Mouse (Mus musculus) liver, adult 2 months (tissue): ENCODE data around the gene Cdc25a. TPM values are rescaled to one million over a fixed set of nuclear protein-coding genes. Genes with fewer than 3 reads are reported as not detected.

ENCODE experiments used
- DNase-seq: peaks from one replicate; pipeline ENCODE4 v3.0.0-alpha.2; 2011; ENCODE audit warnings: low read depth, low spot score; ENCODE audit errors: extremely low read depth
- H3K27ac ChIP-seq: fragments of 200-500 bp; replicated peaks from 2 replicates; pipeline ENCODE4 v1.5.1; 2012; ENCODE audit warnings: low read depth, mild to moderate bottlenecking, control low read depth, inconsistent platforms, low read length; ENCODE audit not compliant: insufficient read depth
- H3K27me3 ChIP-seq: fragments of 200-500 bp; 2 replicates; pipeline ENCODE4 v1.6.1; 2012; ENCODE audit warnings: mild to moderate bottlenecking, moderate library complexity, low read length, inconsistent platforms; ENCODE audit not compliant: control insufficient read depth, insufficient read depth
- H3K36me3 ChIP-seq: fragments of 200-500 bp; 2 replicates; pipeline ENCODE4 v1.6.1; 2012; ENCODE audit warnings: low read length, inconsistent platforms; ENCODE audit not compliant: control insufficient read depth, insufficient read depth
- H3K4me1 ChIP-seq: fragments of 200-500 bp; 2 replicates; pipeline ENCODE4 v1.6.1; 2011; ENCODE audit warnings: low read length; ENCODE audit not compliant: control insufficient read depth, insufficient read depth
- H3K4me3 ChIP-seq: fragments of 200-500 bp; 2 replicates; pipeline ENCODE4 v1.5.1; 2011; ENCODE audit warnings: low read depth, mild to moderate bottlenecking, control low read depth, low read length, moderate library complexity; ENCODE audit not compliant: insufficient read depth
- H3K79me2 ChIP-seq: fragments of 200-500 bp; 2 replicates; pipeline ENCODE4 v1.6.1; 2012; ENCODE audit warnings: inconsistent platforms, mild to moderate bottlenecking, low read length, moderate library complexity; ENCODE audit not compliant: control insufficient read depth, insufficient read depth
- H3K9ac ChIP-seq: fragments of 200-500 bp; 2 replicates; pipeline ENCODE4 v1.6.1; 2012; ENCODE audit warnings: low read depth, mild to moderate bottlenecking, control low read depth, inconsistent platforms, low read length
- CTCF ChIP-seq: fragments of 200-500 bp; IDR thresholded peaks from 2 replicates; pipeline ENCODE4 v1.5.1; 2011; ENCODE audit warnings: low read depth, low read length, control low read depth
- POLR2A ChIP-seq: fragments of 200-500 bp; IDR thresholded peaks from 2 replicates; pipeline ENCODE4 v1.6.1; 2011; ENCODE audit warnings: low read length, control low read depth; ENCODE audit not compliant: insufficient read depth; ENCODE audit errors: extremely low read depth
- WGBS: fragments of 180-500 bp; shearing (Covaris S2); methylation state at CpG from one replicate; pipeline ENCODE4 v1.1.7; 2018; 5-methylcytosine and 5-hydroxymethylcytosine counted together
- polyA plus RNA-seq: library from polyadenylated mRNA; depleted of rRNA; stranded (reverse); fragments of >200 nt; gene quantifications from 2 replicates; pipeline ENCODE4 v1.2.3, GENCODE M21; 2012
- total RNA-seq: library from RNA; depleted of rRNA; stranded (reverse); fragments of >200 nt; gene quantifications from 2 replicates; pipeline ENCODE4 v1.2.3, GENCODE M21; 2014

The Cdc25a gene
- total and polyA plus RNA-seq, 2 experiments = 0.87 to 0.92 TPM

GRCm38 (mm10) chr9:109911779-109912178, 36.4 kb downstream of the Cdc25a start:
- Histone ChIP-seq H3K4me3 (no peak overlapping the region), H3K79me2 (no peaks in the 10 kb centered on the region), H3K27me3 (no peaks in the 10 kb centered on the region), H3K4me1 (no peaks in the 10 kb centered on the region), H3K36me3 (no peaks in the 10 kb centered on the region), H3K9ac (no peak overlapping the region), H3K27ac (no peak overlapping the region)
- WGBS = 17% methylated on average over 7 of the region's 7 CpGs
- DNase-seq = peak; percentile 86
- TF ChIP-seq POLR2A = no peak
- no peak for TF ChIP-seq CTCF

- H3K79me2 ChIP-seq = no peaks in the 10 kb centered on the region
- H3K36me3 ChIP-seq = no peaks in the 10 kb centered on the region
- no peaks in the 10 kb centered on the region for H3K27me3 ChIP-seq
- WGBS = 76% methylated on average over 4 of the region's 4 CpGs
- TF ChIP-seq CTCF = no peak
- no peak for TF ChIP-seq POLR2A
- no peak overlapping the region for H3K9ac ChIP-seq
- H3K4me1 ChIP-seq = no peaks in the 10 kb centered on the region
- H3K27ac ChIP-seq = no peak overlapping the region
- H3K4me3 ChIP-seq = no peak overlapping the region
- DNase-seq = peak; percentile 36
Measured at GRCm38 (mm10) chr9:109914269-109914926, 39.0 kb downstream of the Cdc25a start.

GRCm38 (mm10) chr9:109917931-109918330, 42.6 kb downstream of the Cdc25a start:
- Histone ChIP-seq H3K4me3 (no peak overlapping the region), H3K27ac (no peak overlapping the region), H3K4me1 (no peaks in the 10 kb centered on the region), H3K27me3 (no peaks in the 10 kb centered on the region), H3K9ac (no peak overlapping the region), H3K36me3 (no peaks in the 10 kb centered on the region), H3K79me2 (no peaks in the 10 kb centered on the region)
- peak; percentile 80 for DNase-seq
- WGBS = 36% methylated on average over 2 of the region's 2 CpGs
- TF ChIP-seq POLR2A (no peak), CTCF (no peak)

DNA sequence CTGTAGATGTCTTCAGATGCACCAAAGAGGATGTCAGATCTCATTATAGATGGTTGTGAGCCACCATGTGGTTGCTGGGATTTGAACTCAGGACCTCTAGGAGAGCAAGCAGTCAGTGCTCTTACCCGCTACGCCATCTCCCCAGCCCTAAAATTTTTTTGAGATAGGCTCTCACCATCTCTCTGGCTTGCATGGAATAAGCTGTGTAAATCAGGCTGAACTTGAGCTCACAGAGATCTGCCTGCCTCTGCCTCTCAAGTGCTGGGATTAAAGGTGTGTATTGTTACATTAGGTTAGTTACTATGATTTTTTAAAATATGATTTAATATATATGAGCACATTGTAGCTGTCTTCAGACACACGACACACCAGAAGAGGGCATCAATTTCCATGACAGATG, 53.8 kb downstream of the Cdc25a start:
- Histone ChIP-seq H3K4me3 (no peak overlapping the region), H3K79me2 (no peaks in the 10 kb centered on the region; the same call in 1 of the 2 replicates), H3K36me3 (no peaks in the 10 kb centered on the region), H3K27ac (no peak overlapping the region), H3K27me3 (no peaks in the 10 kb centered on the region), H3K9ac (no peak overlapping the region), H3K4me1 (peaks cover 6% of the 10 kb centered on the region; the same call in 1 of the 2 replicates)
- TF ChIP-seq POLR2A (no peak), CTCF (no peak)
- DNase-seq = no peak
- 100% methylated on average over 3 of the region's 3 CpGs for WGBS

DNA sequence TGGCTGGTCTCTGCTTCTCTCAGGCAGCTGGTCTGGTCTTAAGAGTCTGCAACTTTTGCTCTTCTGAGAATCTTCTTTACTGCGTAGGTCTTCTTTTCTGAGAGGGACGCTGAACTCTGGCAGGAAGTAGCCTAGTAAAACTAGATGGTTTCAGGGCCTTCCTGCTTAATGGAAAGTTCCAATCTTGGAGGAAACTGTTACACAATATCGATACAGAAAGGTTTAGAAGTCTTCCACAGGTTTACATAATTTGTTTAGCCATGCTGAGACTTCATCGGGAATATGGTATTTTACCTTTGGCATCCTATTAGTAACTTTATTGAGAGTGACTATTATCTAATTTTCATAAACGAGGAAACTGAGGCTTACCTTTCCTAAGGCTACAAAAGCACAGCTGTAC, 54.7 kb downstream of the Cdc25a start:
- H3K27me3 ChIP-seq = no peaks in the 10 kb centered on the region
- no peak overlapping the region for H3K4me3 ChIP-seq
- WGBS = 72% methylated on average over 5 of the region's 5 CpGs
- no peak overlapping the region for H3K9ac ChIP-seq
- no peaks in the 10 kb centered on the region for H3K36me3 ChIP-seq
- DNase-seq = no peak
- peaks cover 6% of the 10 kb centered on the region; the same call in 1 of the 2 replicates for H3K4me1 ChIP-seq
- TF ChIP-seq CTCF (no peak), POLR2A (no peak)
- no peak overlapping the region for H3K27ac ChIP-seq
- H3K79me2 ChIP-seq = no peaks in the 10 kb centered on the region; the same call in 1 of the 2 replicates

GRCm38 (mm10) chr9:109930752-109931151, 55.4 kb downstream of the Cdc25a start:
- no peaks in the 10 kb centered on the region for H3K36me3 ChIP-seq
- H3K27ac ChIP-seq = no peak overlapping the region

More at GRCm38 (mm10) chr9:109930752-109931151, 55.4 kb downstream of the Cdc25a start:
- H3K4me1 ChIP-seq = peaks cover 6% of the 10 kb centered on the region; the same call in 1 of the 2 replicates
- H3K4me3 ChIP-seq = no peak overlapping the region
- H3K9ac ChIP-seq = no peak overlapping the region
- no peak for DNase-seq
- WGBS = 56% methylated on average over 6 of the region's 6 CpGs
- TF ChIP-seq POLR2A (no peak), CTCF (no peak)
- H3K27me3 ChIP-seq = no peaks in the 10 kb centered on the region
- H3K79me2 ChIP-seq = no peaks in the 10 kb centered on the region; the same call in 1 of the 2 replicates
